Mouse (Mus musculus) forebrain, postnatal 0 days (tissue): ENCODE data around the gene Prpf8. TPM values are rescaled to one million over a fixed set of nuclear protein-coding genes. Genes with fewer than 3 reads are reported as not detected.

Source experiments
- ATAC-seq: fragments of 200-750 bp; cut with Nextera tagmentation; 2 replicates; pipeline ENCODE4 v1.8.0; 2017; ENCODE audit warnings: mild to moderate bottlenecking, moderate library complexity
- DNase-seq: peaks from one replicate; pipeline ENCODE4 v3.0.0-alpha.2; 2015
- H3K27ac ChIP-seq: fragments of 300-500 bp; sonication (generic); 2 replicates; pipeline ENCODE4 v1.5.1; 2014; ENCODE audit warnings: low read depth, mild to moderate bottlenecking, antibody characterized with exemption, low read length, moderate library complexity, mixed read lengths
- H3K27me3 ChIP-seq: fragments of 300-500 bp; sonication (generic); 2 replicates; pipeline ENCODE4 v1.6.1; 2014; ENCODE audit warnings: mild to moderate bottlenecking, low read length, mixed read lengths; ENCODE audit not compliant: insufficient read depth
- H3K36me3 ChIP-seq: fragments of 300-500 bp; sonication (generic); 2 replicates; pipeline ENCODE4 v1.6.1; 2014; ENCODE audit warnings: mild to moderate bottlenecking, moderate library complexity; ENCODE audit not compliant: insufficient read depth
- H3K4me1 ChIP-seq: fragments of 300-500 bp; sonication (generic); 2 replicates; pipeline ENCODE4 v1.6.1; 2014; ENCODE audit warnings: antibody characterized with exemption; ENCODE audit not compliant: insufficient read depth
- H3K4me2 ChIP-seq: fragments of 300-500 bp; sonication (generic); 2 replicates; pipeline ENCODE4 v1.6.1; 2014; ENCODE audit warnings: low read depth, mild to moderate bottlenecking, moderate library complexity
- H3K4me3 ChIP-seq: fragments of 300-500 bp; sonication (generic); 2 replicates; pipeline ENCODE4 v1.5.1; 2014; ENCODE audit warnings: low read depth, low read length, mixed read lengths
- H3K9ac ChIP-seq: fragments of 300-500 bp; sonication (generic); 2 replicates; pipeline ENCODE4 v1.6.1; 2014; ENCODE audit warnings: mild to moderate bottlenecking
- H3K9me3 ChIP-seq: fragments of 300-500 bp; sonication (generic); 2 replicates; pipeline ENCODE4 v1.6.1; 2016; ENCODE audit warnings: low read length
- CTCF ChIP-seq: sonication (generic); IDR thresholded peaks from 2 replicates; pipeline ENCODE4 v1.5.1; 2016; ENCODE audit warnings: antibody characterized with exemption, control low read depth, low read depth
- WGBS: fragments of 180-500 bp; shearing (Covaris S2); extraction: QIAGEN DNeasy Blood & Tissue Kit; methylation state at CpG from one replicate; pipeline ENCODE4 v1.1.7; 2014; 5-methylcytosine and 5-hydroxymethylcytosine counted together
- polyA plus RNA-seq: library from polyadenylated mRNA; unstranded; fragments of >200 nt; fragmentation: Nextera tagmentation; extraction: Ambion mirVana; gene quantifications from 2 replicates; pipeline ENCODE4 v1.2.1, GENCODE M21; 2015
- total RNA-seq: library from RNA; depleted of rRNA; stranded (reverse); fragments of >200 nt; gene quantifications from 2 replicates; pipeline ENCODE4 v1.2.3, GENCODE M21; 2014

Prpf8 gene
- total and polyA plus RNA-seq, 2 experiments from 2014 or later, result 27.9 to 120 TPM

DNA sequence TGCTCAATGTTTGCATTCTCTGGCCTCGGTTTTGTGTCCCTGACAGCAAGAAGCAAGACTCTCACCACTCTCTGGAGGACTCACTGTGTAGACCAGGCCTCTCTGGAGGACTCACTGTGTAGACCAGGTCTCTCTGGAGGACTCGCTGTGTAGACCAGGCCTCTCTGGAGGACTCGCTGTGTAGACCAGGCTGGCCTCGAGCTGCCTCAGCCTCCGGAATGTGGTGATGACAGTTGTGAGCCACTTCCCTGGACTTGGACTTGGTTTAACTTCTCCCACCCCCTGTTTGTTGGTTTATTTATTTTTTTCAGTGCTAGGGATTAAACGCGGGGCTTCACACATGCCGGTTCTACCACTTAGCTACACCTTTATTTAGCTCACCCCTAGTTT lies 50.4 kb downstream of the Prpf8 start:
- Histone ChIP-seq H3K27ac (no peak overlapping the region), H3K27me3 (no peaks in the 10 kb centered on the region), H3K36me3 (no peaks in the 10 kb centered on the region), H3K9me3 (no peaks in the 10 kb centered on the region), H3K4me1 (peaks cover 11% of the 10 kb centered on the region), H3K9ac (no peak overlapping the region), H3K4me2 (no peak overlapping the region), H3K4me3 (no peak overlapping the region)
- ATAC-seq (no peak), DNase-seq (no peak)
- WGBS, result 89% methylated on average over 8 of the region's 8 CpGs
- no peak for TF ChIP-seq CTCF

GRCm38 (mm10) chr11:75537491-75538183 lies 51.0 kb downstream of the Prpf8 start:
- ATAC-seq, result peak; percentile 37; the same call in 1 of the 2 replicates
- H3K27me3 ChIP-seq, result no peaks in the 10 kb centered on the region
- H3K9me3 ChIP-seq, result no peaks in the 10 kb centered on the region
- WGBS, result 54% methylated on average over 11 of the region's 11 CpGs
- H3K36me3 ChIP-seq, result no peaks in the 10 kb centered on the region
- no peak overlapping the region for H3K4me2 ChIP-seq
- TF ChIP-seq CTCF, result no peak; the same call in 1 of the 2 replicates
- DNase-seq, result no peak
- no peak overlapping the region for H3K9ac ChIP-seq
- no peak overlapping the region for H3K4me3 ChIP-seq
- no peak overlapping the region for H3K27ac ChIP-seq
- peaks cover 11% of the 10 kb centered on the region for H3K4me1 ChIP-seq

GRCm38 (mm10) chr11:75538184-75538969 lies 51.8 kb downstream of the Prpf8 start:
- no peak overlapping the region for H3K4me2 ChIP-seq
- H3K4me1 ChIP-seq, result peaks cover 8% of the 10 kb centered on the region
- 0 out of 2 replicates have a peak, but pooled peaks cover 3% of the 10 kb centered on the region for H3K36me3 ChIP-seq
- H3K9me3 ChIP-seq, result no peaks in the 10 kb centered on the region
- H3K9ac ChIP-seq, result no peak overlapping the region
- 0 out of 2 replicates have a peak overlapping the region, but pooled peaks have one; percentile 15 for H3K27ac ChIP-seq
- 57% methylated on average over 9 of the region's 9 CpGs for WGBS
- H3K4me3 ChIP-seq, result no peak overlapping the region
- ATAC-seq (peak; percentile 12; the same call in 1 of the 2 replicates), DNase-seq (no peak)
- TF ChIP-seq CTCF, result no peak
- no peaks in the 10 kb centered on the region for H3K27me3 ChIP-seq

GRCm38 (mm10) chr11:75538970-75539299 lies 52.3 kb downstream of the Prpf8 start:
- Histone ChIP-seq H3K36me3 (0 out of 2 replicates have a peak, but pooled peaks cover 3% of the 10 kb centered on the region), H3K4me3 (no peak overlapping the region), H3K9ac (no peak overlapping the region), H3K27me3 (no peaks in the 10 kb centered on the region), H3K27ac (no peak overlapping the region), H3K4me1 (peaks cover 3% of the 10 kb centered on the region; the same call in 1 of the 2 replicates), H3K4me2 (no peak overlapping the region), H3K9me3 (no peaks in the 10 kb centered on the region)
- 72% methylated on average over 13 of the region's 13 CpGs for WGBS
- TF ChIP-seq CTCF, result no peak
- DNase-seq, result no peak
- no peak for ATAC-seq

GRCm38 (mm10) chr11:75540209-75540608 lies 53.6 kb downstream of the Prpf8 start:
- Histone ChIP-seq H3K4me3 (no peak overlapping the region), H3K9ac (no peak overlapping the region), H3K36me3 (peaks cover 10% of the 10 kb centered on the region; the same call in 1 of the 2 replicates), H3K27me3 (no peaks in the 10 kb centered on the region), H3K27ac (no peak overlapping the region), H3K9me3 (no peaks in the 10 kb centered on the region), H3K4me1 (no peaks in the 10 kb centered on the region; the same call in 1 of the 2 replicates), H3K4me2 (no peak overlapping the region)
- no peak for DNase-seq
- 72% methylated on average over 8 of the region's 8 CpGs for WGBS
- ATAC-seq, result no peak
- TF ChIP-seq CTCF, result no peak

GRCm38 (mm10) chr11:75540710-75541581 lies 54.3 kb downstream of the Prpf8 start:
- ATAC-seq, result peak; percentile 72

More at GRCm38 (mm10) chr11:75540710-75541581, 54.3 kb downstream of the Prpf8 start:
- H3K4me2 ChIP-seq, result no peak overlapping the region
- peak; percentile 72 for DNase-seq
- H3K36me3 ChIP-seq, result peaks cover 10% of the 10 kb centered on the region; the same call in 1 of the 2 replicates
- no peak overlapping the region for H3K4me3 ChIP-seq
- H3K27ac ChIP-seq, result peak overlapping the region; percentile 60
- H3K9ac ChIP-seq, result no peak overlapping the region
- no peaks in the 10 kb centered on the region; the same call in 1 of the 2 replicates for H3K4me1 ChIP-seq
- no peaks in the 10 kb centered on the region for H3K9me3 ChIP-seq
- H3K27me3 ChIP-seq, result no peaks in the 10 kb centered on the region
- peak; percentile 13; the same call in 1 of the 2 replicates for TF ChIP-seq CTCF
- WGBS, result 60% methylated on average over 19 of the region's 19 CpGs
